Comparison of ENCODE assay signal across 9 mouse cellular contexts in the genomic region with DNA sequence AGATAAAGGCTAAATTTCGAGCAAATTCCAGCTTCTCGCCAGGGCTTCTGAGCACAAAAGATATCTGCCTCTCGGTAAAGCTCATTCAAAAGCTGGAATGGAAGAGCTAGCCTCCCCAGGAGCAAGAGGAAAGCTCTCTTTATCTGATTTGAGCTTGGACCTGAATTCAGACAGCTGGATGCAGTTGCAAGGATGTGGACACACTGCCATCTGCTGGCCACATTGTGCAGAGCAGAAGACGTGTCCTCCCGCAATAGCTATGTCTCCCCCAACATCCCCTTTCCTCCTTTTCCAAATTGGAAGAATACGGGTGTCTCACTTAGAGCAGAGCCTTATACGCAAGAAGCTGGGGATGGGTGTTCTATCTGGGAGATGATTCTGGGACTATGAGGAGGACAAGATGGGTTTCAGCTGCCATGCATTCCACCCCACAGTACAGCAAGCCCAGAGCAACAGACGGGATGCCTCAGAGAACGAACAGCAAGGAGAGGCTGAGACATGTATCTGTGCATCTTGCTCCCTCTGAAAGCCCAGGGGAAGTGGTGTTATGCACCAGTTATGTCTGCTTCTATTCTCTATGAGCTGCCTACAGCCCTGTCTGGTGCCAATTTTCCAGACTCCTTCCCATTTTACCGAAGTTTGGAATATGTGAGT. TPM values are rescaled to one million over a fixed set of nuclear protein-coding genes. Genes with fewer than 3 reads are reported as not detected.
DNase-seq lines count a peak whose midpoint lies in the region; ATAC-seq and TF ChIP-seq lines count a peak whose summit lies in the region.
"Had no signal": no experiment of that assay in that cellular context is flagged by ENCODE, and none has a peak within 500 bp of the region (broad histone marks: within the 10 kb centered on the region; RNA-seq: fewer than 3 reads in every experiment).

No protein-coding gene starts in this region.

- peaks cover 2% of the 10 kb centered on the region; the same call in 1 of the 2 replicates for H3K9me3 ChIP-seq in forebrain, embryonic 11.5 days (ENCODE audit: control insufficient read depth, low read length)
- H3K9me3 ChIP-seq in hindbrain, embryonic 16.5 days (ENCODE audit: control insufficient read depth, low read length): no peaks in the 10 kb centered on the region

- WGBS in forebrain, embryonic 11.5 days: 36% methylated on average over 10 of the region's 10 CpGs
- WGBS in hindbrain, embryonic 16.5 days: 33% methylated on average over 10 of the region's 10 CpGs

- H3K27ac ChIP-seq in forebrain, embryonic 11.5 days (ENCODE audit: low read depth, low read length): no peak overlapping the region
- no peak overlapping the region for H3K27ac ChIP-seq in hindbrain, embryonic 16.5 days (ENCODE audit: low read depth, low read length)
- H3K27ac ChIP-seq: lung, embryonic 15.5 days had no signal

- H3K27me3 ChIP-seq in forebrain, embryonic 11.5 days (ENCODE audit: control insufficient read depth, insufficient read depth, low read length): no peaks in the 10 kb centered on the region
- no peaks in the 10 kb centered on the region for H3K27me3 ChIP-seq in hindbrain, embryonic 16.5 days (replicated peaks; ENCODE audit: control insufficient read depth, insufficient read depth, low read length)
- H3K27me3 ChIP-seq: lung, embryonic 15.5 days had no signal

- peak; percentile 27 for DNase-seq in MEL-GATA-1-ER (ENCODE audit: extremely low read depth, low read depth)
- DNase-seq in brain, embryonic 14.5 days (ENCODE audit: low read depth): peak; percentile 91
- DNase-seq in forebrain, embryonic 11.5 days (ENCODE audit: low spot score): peak; percentile 88
- DNase-seq in layer of hippocampus, postnatal 14 days (ENCODE audit: low spot score in 2 of 2): peak; percentile 81
- DNase-seq in mesoderm, embryonic 11.5 days (ENCODE audit: low read depth, low spot score): peak; percentile 82
- DNase-seq in skeletal muscle tissue, adult 2 months (ENCODE audit: low read depth, low spot score): peak; percentile 21

- H3K9ac ChIP-seq in forebrain, embryonic 11.5 days (ENCODE audit: low read length): no peak overlapping the region
- H3K9ac ChIP-seq in hindbrain, embryonic 16.5 days (ENCODE audit: low read depth, low read length): no peak overlapping the region
- H3K9ac ChIP-seq: lung, embryonic 15.5 days had no signal

- no peaks in the 10 kb centered on the region for H3K36me3 ChIP-seq in forebrain, embryonic 11.5 days (ENCODE audit: control insufficient read depth, insufficient read depth, low read length)
- no peaks in the 10 kb centered on the region for H3K36me3 ChIP-seq in hindbrain, embryonic 16.5 days (ENCODE audit: control insufficient read depth, insufficient read depth, low read length)
- H3K36me3 ChIP-seq: lung, embryonic 15.5 days had no signal

- no peak for TF ChIP-seq POLR2A in brain, embryonic 14.5 days (IDR thresholded peaks at IDR 0.05; ENCODE audit: borderline replicate concordance, extremely low read depth, insufficient read depth, insufficient read length, poor library complexity, severe bottlenecking)

- H3K4me1 ChIP-seq in forebrain, embryonic 11.5 days (replicated peaks; ENCODE audit: control insufficient read depth, insufficient read depth, low read length): peaks cover 6% of the 10 kb centered on the region
- peaks cover 5% of the 10 kb centered on the region; the same call in 1 of the 2 replicates for H3K4me1 ChIP-seq in hindbrain, embryonic 16.5 days (ENCODE audit: control insufficient read depth, insufficient read depth, low read depth, low read length)
- H3K4me1 ChIP-seq: lung, embryonic 15.5 days had no signal

- TF ChIP-seq CTCF in brain, embryonic 14.5 days (IDR thresholded peaks at IDR 0.05; ENCODE audit: borderline replicate concordance, extremely low read depth, insufficient read depth, insufficient read length): peak; percentile 96

- no peak overlapping the region for H3K4me2 ChIP-seq in forebrain, embryonic 11.5 days (ENCODE audit: low read depth, low read length, severe bottlenecking)
- H3K4me2 ChIP-seq in hindbrain, embryonic 16.5 days (ENCODE audit: low read length): no peak overlapping the region
- H3K4me2 ChIP-seq: lung, embryonic 15.5 days had no signal

- no peak overlapping the region for H3K4me3 ChIP-seq in forebrain, embryonic 11.5 days (ENCODE audit: low read depth, low read length)
- H3K4me3 ChIP-seq in hindbrain, embryonic 16.5 days (ENCODE audit: low read length): no peak overlapping the region
- H3K4me3 ChIP-seq: lung, embryonic 15.5 days had no signal

- peak; percentile 47; the same call in 1 of the 2 replicates for ATAC-seq in forebrain, embryonic 11.5 days (replicated peaks; ENCODE audit: low FRiP score)
- ATAC-seq in hindbrain, embryonic 16.5 days: peak; percentile 76; the same call in 1 of the 2 replicates
- no peak for ATAC-seq in activated CD4-positive, CD25-positive, alpha-beta regulatory T cell, adult 4 months

RNA-seq across cellular contexts. Expression of a gene that starts 16.3 kb away (rescaled TPM):
- 2.1 TPM in 2 replicates for polyA plus RNA-seq in brain, embryonic 14.5 days (2012; rRNA removed)
- 0.32 and 0.53 TPM in 2 replicates for polyA plus RNA-seq in forebrain, embryonic 11.5 days (2014; fragmentation: Nextera tagmentation; extraction: Ambion mirVana)
- 1.3 and 1.5 TPM in 2 replicates for polyA plus RNA-seq in hindbrain, embryonic 16.5 days (2015; fragmentation: Nextera tagmentation; extraction: Ambion mirVana)
- under 1 TPM; 0.69 to 0.98 TPM for total RNA-seq in layer of hippocampus, postnatal 14 days (2021)
- polyA plus RNA-seq in activated CD4-positive, CD25-positive, alpha-beta regulatory T cell, adult 4 months (2017; shearing (Covaris generic)): under 1 TPM in 1 of 2 experiments, not detected in 1; 0.90 TPM

RNA-seq across cellular contexts. Expression of a gene that starts 45.0 kb away (rescaled TPM):
- polyA plus RNA-seq in brain, embryonic 14.5 days (2012; rRNA removed): 1.3 and 1.6 TPM in 2 replicates
- 9.8 and 10.2 TPM in 2 replicates for polyA plus RNA-seq in forebrain, embryonic 11.5 days (2014; fragmentation: Nextera tagmentation; extraction: Ambion mirVana)
- 2.1 TPM in 2 replicates for polyA plus RNA-seq in hindbrain, embryonic 16.5 days (2015; fragmentation: Nextera tagmentation; extraction: Ambion mirVana)
- 1 to 10 TPM; 3.2 to 6.0 TPM for total RNA-seq in layer of hippocampus, postnatal 14 days (2021)
- 1 to 10 TPM; 2.9 to 3.3 TPM for polyA plus RNA-seq in activated CD4-positive, CD25-positive, alpha-beta regulatory T cell, adult 4 months (2017; shearing (Covaris generic))

RNA-seq across cellular contexts. Expression of a gene that starts 57.8 kb away (rescaled TPM):
- 169 and 175 TPM in 2 replicates for polyA plus RNA-seq in brain, embryonic 14.5 days (2012; rRNA removed)
- polyA plus RNA-seq in forebrain, embryonic 11.5 days (2014; fragmentation: Nextera tagmentation; extraction: Ambion mirVana): 33.5 and 34.6 TPM in 2 replicates
- 26.7 and 30.6 TPM in 2 replicates for polyA plus RNA-seq in hindbrain, embryonic 16.5 days (2015; fragmentation: Nextera tagmentation; extraction: Ambion mirVana)
- total RNA-seq in layer of hippocampus, postnatal 14 days (2021): 100 to 1,000 TPM; 138 to 146 TPM
- polyA plus RNA-seq in activated CD4-positive, CD25-positive, alpha-beta regulatory T cell, adult 4 months (2017; shearing (Covaris generic)): 10 to 100 TPM; 45.7 to 46.3 TPM

Comparison
In these comparisons a context has a peak if more than half of its experiments do, and no peak if none do; other contexts are left out.
1. DNase-seq: peak in every context shown above with its lines; median percentile 91 in brain, embryonic 14.5 days; 88 in forebrain, embryonic 11.5 days; 82 in mesoderm, embryonic 11.5 days; 81 in layer of hippocampus, postnatal 14 days; 27 in MEL-GATA-1-ER; 21 in skeletal muscle tissue, adult 2 months.